Mouse (Mus musculus) forebrain, embryonic 14.5 days (tissue): ENCODE results near the gene 1700021F07Rik. TPM values are rescaled to one million over a fixed set of nuclear protein-coding genes. Genes with fewer than 3 reads are reported as not detected.

ENCODE experiments used
- ATAC-seq: fragments of 200-750 bp; cut with Nextera tagmentation; 2 replicates; pipeline ENCODE4 v1.8.0; 2017; ENCODE audit warnings: mild to moderate bottlenecking, moderate library complexity
- DNase-seq: peaks from one replicate; pipeline ENCODE4 v3.0.0-alpha.2; 2015; ENCODE audit warnings: low spot score
- H3K27ac ChIP-seq: fragments of 300-500 bp; sonication (generic); 2 replicates; pipeline ENCODE4 v1.5.1; 2014; ENCODE audit warnings: low read depth, mild to moderate bottlenecking, control low read depth, low read length, moderate library complexity
- H3K27me3 ChIP-seq: fragments of 300-500 bp; sonication (generic); replicated peaks from 2 replicates; pipeline ENCODE4 v1.6.1; 2014; ENCODE audit warnings: low read length, control low read depth, mixed read lengths; ENCODE audit not compliant: control insufficient read depth, insufficient read depth
- H3K36me3 ChIP-seq: fragments of 300-500 bp; sonication (generic); 2 replicates; pipeline ENCODE4 v1.6.1; 2014; ENCODE audit warnings: low read length, control low read depth; ENCODE audit not compliant: control insufficient read depth, insufficient read depth
- H3K4me1 ChIP-seq: fragments of 300-500 bp; sonication (generic); 2 replicates; pipeline ENCODE4 v1.6.1; 2014; ENCODE audit warnings: antibody characterized with exemption, low read length, control low read depth; ENCODE audit not compliant: control insufficient read depth, insufficient read depth
- H3K4me2 ChIP-seq: fragments of 300-500 bp; sonication (generic); 2 replicates; pipeline ENCODE4 v1.6.1; 2014; ENCODE audit warnings: mild to moderate bottlenecking, control low read depth, low read length
- H3K4me3 ChIP-seq: fragments of 300-500 bp; sonication (generic); 2 replicates; pipeline ENCODE4 v1.5.1; 2014; ENCODE audit warnings: low read depth, low read length, control low read depth
- H3K9ac ChIP-seq: fragments of 300-500 bp; sonication (generic); 2 replicates; pipeline ENCODE4 v1.6.1; 2014; ENCODE audit warnings: mild to moderate bottlenecking, low read length, control low read depth, moderate library complexity
- H3K9me3 ChIP-seq: fragments of 300-500 bp; sonication (generic); replicated peaks from 2 replicates; pipeline ENCODE4 v1.6.1; 2016; ENCODE audit warnings: low read length, control low read depth, mixed read lengths; ENCODE audit not compliant: control insufficient read depth
- WGBS: fragments of 180-500 bp; shearing (Covaris S2); extraction: QIAGEN DNeasy Blood & Tissue Kit; methylation state at CpG from one replicate; pipeline ENCODE4 v1.1.7; 2014; 5-methylcytosine and 5-hydroxymethylcytosine counted together
- polyA plus RNA-seq: library from polyadenylated mRNA; unstranded; fragments of >200 nt; fragmentation: Nextera tagmentation; extraction: Ambion mirVana; gene quantifications from 2 replicates; pipeline ENCODE4 v1.2.1, GENCODE M21; 2014

Gene 1700021F07Rik
- polyA plus RNA-seq, 1 experiment from 2014 or later = not detected

DNA sequence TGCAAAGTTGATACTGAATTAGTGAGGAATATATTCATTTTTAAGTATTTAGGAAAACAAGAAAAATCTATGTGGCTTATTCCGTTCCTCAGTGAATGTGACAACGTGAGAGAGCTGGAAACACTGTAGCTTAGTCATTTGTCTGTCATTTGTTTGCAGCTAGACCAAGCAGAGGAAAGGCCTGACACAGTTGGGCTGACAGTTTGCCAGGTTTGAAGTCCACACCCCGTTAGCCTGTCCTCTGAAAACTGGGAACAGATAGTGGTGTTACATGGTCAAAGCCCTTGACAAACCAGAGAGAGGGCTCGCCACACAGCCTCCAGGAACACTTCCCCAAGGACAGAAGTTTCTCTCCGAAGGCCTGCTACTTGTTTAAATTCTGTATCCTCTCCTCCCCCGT is 28.3 kb downstream of the 1700021F07Rik start:
- 78% methylated on average over 6 of the region's 6 CpGs for WGBS
- Histone ChIP-seq H3K9me3 (no peaks in the 10 kb centered on the region), H3K4me3 (no peak overlapping the region), H3K36me3 (no peaks in the 10 kb centered on the region), H3K27ac (no peak overlapping the region), H3K4me1 (no peaks in the 10 kb centered on the region), H3K4me2 (no peak overlapping the region), H3K27me3 (no peaks in the 10 kb centered on the region), H3K9ac (no peak overlapping the region)
- ATAC-seq = no peak
- DNase-seq = no peak

DNA sequence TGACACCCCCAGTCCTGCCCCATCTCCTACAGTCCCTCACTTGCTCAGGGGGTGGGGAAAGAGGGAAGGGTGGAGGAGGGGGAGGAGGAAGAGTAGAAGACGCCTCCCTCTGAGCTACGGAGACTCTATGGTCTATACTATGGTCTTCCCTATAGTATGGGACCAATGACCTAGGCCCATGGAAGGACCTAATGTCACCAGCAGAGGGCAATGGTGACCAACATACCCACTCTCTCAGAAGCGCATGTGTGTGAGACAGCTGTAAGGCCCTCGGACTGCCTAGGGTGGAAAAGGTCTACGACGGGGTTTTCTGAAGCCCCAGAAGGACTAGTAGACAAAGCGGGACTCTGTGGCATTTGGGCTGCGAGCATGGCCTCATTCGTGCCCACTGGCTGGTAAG is 31.5 kb downstream of the 1700021F07Rik start:
- WGBS = 37% methylated on average over 9 of the region's 9 CpGs
- peak; percentile 20 for DNase-seq
- no peak overlapping the region for H3K4me3 ChIP-seq
- peak; percentile 42; the same call in 1 of the 2 replicates for ATAC-seq
- no peaks in the 10 kb centered on the region for H3K9me3 ChIP-seq
- no peaks in the 10 kb centered on the region for H3K27me3 ChIP-seq
- no peaks in the 10 kb centered on the region for H3K36me3 ChIP-seq
- no peak overlapping the region for H3K4me2 ChIP-seq
- H3K4me1 ChIP-seq = no peaks in the 10 kb centered on the region
- no peak overlapping the region for H3K9ac ChIP-seq
- H3K27ac ChIP-seq = no peak overlapping the region

DNA sequence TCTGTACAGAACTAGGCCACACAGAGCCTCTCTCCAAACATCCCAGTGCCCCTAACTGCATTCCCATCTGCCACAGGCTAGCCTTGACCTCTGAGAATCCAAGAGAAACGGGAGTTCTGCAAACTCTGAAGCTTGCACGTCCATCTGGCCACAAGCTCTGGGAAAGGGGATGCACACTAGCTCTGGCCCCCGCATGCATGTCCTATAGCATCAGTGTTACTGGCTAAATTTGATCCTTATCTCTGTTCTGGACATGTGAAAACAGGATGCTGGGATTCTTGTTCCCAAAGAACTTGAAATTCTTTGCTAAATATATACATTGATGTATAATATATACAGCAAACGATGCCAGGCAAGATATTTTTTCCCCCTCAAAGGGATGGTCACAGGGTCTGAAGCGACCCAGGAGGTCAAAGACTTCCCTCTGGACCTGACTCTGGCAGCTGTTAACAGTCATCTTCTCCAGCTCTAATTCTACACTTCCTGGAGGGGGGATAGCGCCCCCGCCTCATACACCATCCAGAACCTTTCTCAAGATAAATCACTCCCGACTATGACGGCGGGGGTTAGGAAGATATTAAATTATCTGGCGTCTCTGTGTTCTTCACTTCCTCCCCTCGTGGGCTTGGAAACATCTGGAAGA is 36.5 kb downstream of the 1700021F07Rik start:
- no peaks in the 10 kb centered on the region for H3K27me3 ChIP-seq
- 87% methylated on average over 12 of the region's 12 CpGs for WGBS
- no peak overlapping the region for H3K4me3 ChIP-seq
- ATAC-seq (no peak), DNase-seq (no peak)
- no peaks in the 10 kb centered on the region for H3K4me1 ChIP-seq
- H3K9me3 ChIP-seq = no peaks in the 10 kb centered on the region
- H3K4me2 ChIP-seq = no peak overlapping the region
- H3K9ac ChIP-seq = no peak overlapping the region
- H3K27ac ChIP-seq = no peak overlapping the region
- no peaks in the 10 kb centered on the region for H3K36me3 ChIP-seq

DNA sequence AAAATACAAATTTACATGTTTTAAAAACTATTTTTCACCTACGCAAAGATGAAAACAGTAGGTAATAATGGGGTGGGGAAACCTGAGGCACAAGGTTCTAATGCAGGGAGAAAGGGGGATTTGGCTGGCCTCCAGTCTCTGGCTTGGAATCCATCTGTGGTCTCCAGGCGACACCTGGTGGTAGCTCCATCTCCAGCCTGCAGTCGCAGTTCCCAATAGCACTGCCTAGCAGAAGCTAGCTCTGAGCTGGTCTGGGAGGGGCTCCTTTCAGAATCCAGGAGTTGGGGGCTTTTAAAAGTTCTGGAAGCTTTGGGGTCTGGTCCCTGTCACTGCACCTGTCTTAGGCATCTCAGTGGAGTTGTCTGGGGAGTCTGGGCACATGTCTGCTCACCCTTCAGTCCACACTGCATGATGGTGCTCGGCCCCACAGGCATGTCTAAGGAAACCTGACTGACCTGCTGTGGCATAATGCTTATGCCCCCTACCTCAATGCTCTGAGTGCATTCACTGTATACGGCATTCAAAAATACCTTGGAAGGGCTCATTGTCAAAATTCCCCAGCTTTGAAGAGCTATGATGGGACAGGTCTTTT is 39.6 kb downstream of the 1700021F07Rik start:
- WGBS = 36% methylated on average over 5 of the region's 5 CpGs
- no peaks in the 10 kb centered on the region for H3K4me1 ChIP-seq
- no peaks in the 10 kb centered on the region for H3K36me3 ChIP-seq
- ATAC-seq = peak; percentile 63; the same call in 1 of the 2 replicates
- H3K4me2 ChIP-seq = no peak overlapping the region
- no peak overlapping the region for H3K4me3 ChIP-seq
- DNase-seq = peak; percentile 86
- no peaks in the 10 kb centered on the region for H3K9me3 ChIP-seq
- H3K9ac ChIP-seq = no peak overlapping the region
- H3K27me3 ChIP-seq = no peaks in the 10 kb centered on the region
- H3K27ac ChIP-seq = no peak overlapping the region

DNA sequence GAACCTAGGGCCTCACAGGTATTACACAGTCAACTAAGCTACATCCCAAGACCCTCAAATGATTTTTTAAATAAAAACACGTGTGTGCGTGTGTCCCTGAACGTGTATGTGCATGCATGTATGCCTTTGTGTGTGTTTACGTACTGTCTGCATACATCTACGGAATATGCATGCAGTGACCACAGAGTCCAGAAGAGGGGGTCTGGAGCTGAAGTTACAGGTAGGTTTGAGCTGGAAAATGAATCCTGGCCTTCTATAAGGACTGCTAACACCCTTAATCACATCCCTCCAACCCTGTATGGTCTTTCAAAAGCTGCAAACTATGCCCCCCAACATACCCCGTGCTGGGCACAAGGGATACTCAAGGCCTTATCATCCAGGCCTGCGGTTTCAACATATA is 41.0 kb downstream of the 1700021F07Rik start:
- Histone ChIP-seq H3K27ac (no peak overlapping the region), H3K4me2 (no peak overlapping the region), H3K36me3 (no peaks in the 10 kb centered on the region), H3K4me1 (no peaks in the 10 kb centered on the region), H3K9ac (no peak overlapping the region), H3K27me3 (no peaks in the 10 kb centered on the region), H3K9me3 (no peaks in the 10 kb centered on the region), H3K4me3 (no peak overlapping the region)
- ATAC-seq = no peak
- peak; percentile 44 for DNase-seq
- 77% methylated on average over 7 of the region's 7 CpGs for WGBS

DNA sequence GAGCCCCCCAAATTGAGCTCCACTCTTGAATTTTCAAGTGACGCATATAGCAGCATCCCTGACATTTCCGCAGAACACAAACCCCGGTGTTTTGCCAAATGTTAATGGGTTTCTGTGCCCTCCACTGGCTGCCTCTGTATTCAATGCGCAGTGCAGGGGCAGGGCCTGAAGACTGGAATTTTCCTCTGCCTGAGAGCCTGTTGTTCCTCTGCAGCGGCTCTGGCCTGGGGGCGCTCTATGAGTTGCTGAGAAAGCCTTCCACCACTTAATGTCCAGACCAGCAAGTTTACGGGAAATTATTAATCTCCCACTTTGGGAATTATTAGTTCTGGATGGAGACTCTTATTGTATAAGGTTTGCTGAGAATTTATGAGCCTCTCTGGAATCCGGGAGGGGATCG is 41.8 kb downstream of the 1700021F07Rik start:
- Histone ChIP-seq H3K9ac (no peak overlapping the region), H3K9me3 (no peaks in the 10 kb centered on the region), H3K36me3 (no peaks in the 10 kb centered on the region), H3K4me3 (no peak overlapping the region), H3K4me2 (no peak overlapping the region), H3K4me1 (no peaks in the 10 kb centered on the region), H3K27ac (no peak overlapping the region), H3K27me3 (no peaks in the 10 kb centered on the region)
- ATAC-seq (no peak), DNase-seq (no peak)
- WGBS = 67% methylated on average over 9 of the region's 9 CpGs

Other genes starting within 250 kb of the 1700021F07Rik start
- 6.9 and 8.8 TPM in 2 replicates for gene Pmepa1, start 246.1 kb upstream of the 1700021F07Rik start, polyA plus RNA-seq
- not detected in 2 replicates for gene Ankrd60, start 55.8 kb downstream of the 1700021F07Rik start, polyA plus RNA-seq
- gene Rab22a, start 137.2 kb downstream of the 1700021F07Rik start, polyA plus RNA-seq = 36.4 and 41.1 TPM in 2 replicates
- not detected in 2 replicates for gene 1700010B08Rik, start 196.8 kb downstream of the 1700021F07Rik start, polyA plus RNA-seq
- 13.9 and 18.5 TPM in 2 replicates for gene Vapb, start 214.9 kb downstream of the 1700021F07Rik start, polyA plus RNA-seq